Mouse (Mus musculus) hindbrain, embryonic 10.5 days (tissue): ENCODE measurements at regions not wholly inside any gene's neighbourhood (a gene's known extent, or its start where the extent isn't known, plus 50 kb on each side); places are given as distances from the start of the nearest gene placed in this dataset.
"Not testable (repeated sequence)": the region's sequence is repeated elsewhere in the genome, so short reads cannot be mapped to it uniquely, and the experiment has no call there.

ENCODE experiments used
- DNase-seq: peaks from one replicate; pipeline ENCODE4 v3.0.0-alpha.2; 2017; ENCODE audit warnings: low spot score
- H3K27ac ChIP-seq: fragments of 300-500 bp; sonication (generic); 2 replicates; pipeline ENCODE4 v1.5.1; 2016; ENCODE audit warnings: mild to moderate bottlenecking, moderate library complexity
- H3K27me3 ChIP-seq: fragments of 300-500 bp; sonication (generic); 2 replicates; pipeline ENCODE4 v1.6.1; 2016; ENCODE audit warnings: mild to moderate bottlenecking; ENCODE audit not compliant: poor library complexity, insufficient read depth, severe bottlenecking
- H3K36me3 ChIP-seq: fragments of 300-500 bp; sonication (generic); 2 replicates; pipeline ENCODE4 v1.6.1; 2016; ENCODE audit warnings: mild to moderate bottlenecking, moderate library complexity
- H3K4me1 ChIP-seq: fragments of 300-500 bp; sonication (generic); replicated peaks from 2 replicates; pipeline ENCODE4 v1.6.1; 2016; ENCODE audit warnings: mild to moderate bottlenecking
- H3K4me3 ChIP-seq: fragments of 300-500 bp; sonication (generic); 2 replicates; pipeline ENCODE4 v1.5.1; 2016; ENCODE audit warnings: mild to moderate bottlenecking, moderate library complexity
- H3K9me3 ChIP-seq: fragments of 300-500 bp; sonication (generic); 2 replicates; pipeline ENCODE4 v1.6.1; 2016; ENCODE audit warnings: mild to moderate bottlenecking, moderate library complexity
- WGBS: fragments of 180-500 bp; shearing (Covaris S2); methylation state at CpG from one replicate; pipeline ENCODE4 v1.1.7; 2016; 5-methylcytosine and 5-hydroxymethylcytosine counted together

- no peaks in the 10 kb centered on the region for H3K27me3 ChIP-seq
- peaks cover 18% of the 10 kb centered on the region for H3K4me1 ChIP-seq
- 91% methylated on average over 3 of the region's 3 CpGs for WGBS
- no peak overlapping the region for H3K27ac ChIP-seq
- DNase-seq: no peak
- H3K36me3 ChIP-seq: no peaks in the 10 kb centered on the region
- H3K9me3 ChIP-seq: no peaks in the 10 kb centered on the region
- H3K4me3 ChIP-seq: no peak overlapping the region
These were observed 470.3 kb upstream of the Sall1 start for GRCm38 (mm10) chr8:89514270-89514669.

- H3K27me3 ChIP-seq: no peaks in the 10 kb centered on the region
- no peak overlapping the region for H3K27ac ChIP-seq
- H3K4me3 ChIP-seq: no peak overlapping the region
- no peak for DNase-seq
- no peaks in the 10 kb centered on the region for H3K36me3 ChIP-seq
- WGBS: 56% methylated on average over 6 of the region's 6 CpGs
- peaks cover 4% of the 10 kb centered on the region; the same call in 1 of the 2 replicates for H3K4me1 ChIP-seq
- H3K9me3 ChIP-seq: no peaks in the 10 kb centered on the region
These were observed 463.7 kb upstream of the Sall1 start for GRCm38 (mm10) chr8:89507639-89508038.

- Histone ChIP-seq H3K27ac (no peak overlapping the region), H3K36me3 (no peaks in the 10 kb centered on the region), H3K4me3 (no peak overlapping the region), H3K27me3 (no peaks in the 10 kb centered on the region; the same call in 1 of the 2 replicates), H3K9me3 (no peaks in the 10 kb centered on the region), H3K4me1 (peaks cover 7% of the 10 kb centered on the region; the same call in 1 of the 2 replicates)
- no peak for DNase-seq
- WGBS: 74% methylated on average over 4 of the region's 4 CpGs
These were observed 459.7 kb upstream of the Sall1 start for GRCm38 (mm10) chr8:89503545-89504234.

- peaks cover 9% of the 10 kb centered on the region; the same call in 1 of the 2 replicates for H3K4me1 ChIP-seq
- WGBS: 90% methylated on average over 6 of the region's 6 CpGs
- no peak for DNase-seq
- H3K27ac ChIP-seq: no peak overlapping the region
- no peaks in the 10 kb centered on the region for H3K9me3 ChIP-seq
- H3K27me3 ChIP-seq: no peaks in the 10 kb centered on the region; the same call in 1 of the 2 replicates
- H3K36me3 ChIP-seq: no peaks in the 10 kb centered on the region
- no peak overlapping the region for H3K4me3 ChIP-seq
These were observed 459.1 kb upstream of the Sall1 start for GRCm38 (mm10) chr8:89503030-89503429.

GRCm38 (mm10) chr8:89501756-89502155 lies 457.8 kb upstream of the Sall1 start:
- Histone ChIP-seq H3K36me3 (no peaks in the 10 kb centered on the region), H3K4me1 (peaks cover 12% of the 10 kb centered on the region; the same call in 1 of the 2 replicates), H3K27me3 (no peaks in the 10 kb centered on the region; the same call in 1 of the 2 replicates), H3K9me3 (no peaks in the 10 kb centered on the region), H3K4me3 (no peak overlapping the region), H3K27ac (no peak overlapping the region)
- WGBS: 90% methylated on average over 6 of the region's 6 CpGs
- no peak for DNase-seq

- 89% methylated on average over 6 of the region's 6 CpGs for WGBS
- no peaks in the 10 kb centered on the region; the same call in 1 of the 2 replicates for H3K27me3 ChIP-seq
These were observed 455.9 kb upstream of the Sall1 start for GRCm38 (mm10) chr8:89499831-89500230.

GRCm38 (mm10) chr8:89498088-89498695 lies 454.2 kb upstream of the Sall1 start:
- Histone ChIP-seq H3K36me3 (no peaks in the 10 kb centered on the region), H3K9me3 (no peaks in the 10 kb centered on the region), H3K27ac (no peak overlapping the region), H3K27me3 (no peaks in the 10 kb centered on the region; the same call in 1 of the 2 replicates), H3K4me3 (no peak overlapping the region), H3K4me1 (peaks cover 9% of the 10 kb centered on the region; the same call in 1 of the 2 replicates)
- WGBS: 62% methylated on average over 6 of the region's 6 CpGs
- peak; percentile 24 for DNase-seq

More at GRCm38 (mm10) chr8:89499831-89500230, 455.9 kb upstream of the Sall1 start:
- no peak overlapping the region for H3K27ac ChIP-seq
- H3K4me1 ChIP-seq: peaks cover 12% of the 10 kb centered on the region; the same call in 1 of the 2 replicates
- H3K9me3 ChIP-seq: no peaks in the 10 kb centered on the region
- no peak overlapping the region for H3K4me3 ChIP-seq
- no peaks in the 10 kb centered on the region for H3K36me3 ChIP-seq
- DNase-seq: no peak

- no peaks in the 10 kb centered on the region for H3K27me3 ChIP-seq
- H3K27ac ChIP-seq: no peak overlapping the region
- no peaks in the 10 kb centered on the region for H3K36me3 ChIP-seq
- DNase-seq: no peak
- no peaks in the 10 kb centered on the region for H3K4me1 ChIP-seq
- no peaks in the 10 kb centered on the region for H3K9me3 ChIP-seq
- no peak overlapping the region for H3K4me3 ChIP-seq
These were observed 448.4 kb upstream of the Sall1 start for GRCm38 (mm10) chr8:89492336-89492735.

GRCm38 (mm10) chr8:89482481-89482880 lies 438.5 kb upstream of the Sall1 start:
- not testable (repeated sequence) for H3K27ac ChIP-seq, H3K4me3 ChIP-seq, H3K36me3 ChIP-seq, H3K9me3 ChIP-seq, H3K27me3 ChIP-seq, H3K4me1 ChIP-seq, DNase-seq
- WGBS: 57% methylated on average over 1 of the region's 1 CpGs

GRCm38 (mm10) chr8:89476930-89477329 lies 433.0 kb upstream of the Sall1 start:
- DNase-seq: no peak
- Histone ChIP-seq H3K9me3 (no peaks in the 10 kb centered on the region), H3K4me1 (peaks cover 8% of the 10 kb centered on the region), H3K36me3 (no peaks in the 10 kb centered on the region), H3K27ac (no peak overlapping the region), H3K27me3 (no peaks in the 10 kb centered on the region), H3K4me3 (no peak overlapping the region)
- 35% methylated on average over 4 of the region's 4 CpGs for WGBS

GRCm38 (mm10) chr8:89471116-89471515 lies 427.2 kb upstream of the Sall1 start:
- Histone ChIP-seq H3K9me3 (no peaks in the 10 kb centered on the region), H3K27me3 (no peaks in the 10 kb centered on the region), H3K27ac (no peak overlapping the region), H3K4me1 (no peaks in the 10 kb centered on the region), H3K4me3 (no peak overlapping the region), H3K36me3 (no peaks in the 10 kb centered on the region)
- WGBS: 92% methylated on average over 5 of the region's 5 CpGs
- DNase-seq: no peak

- no peaks in the 10 kb centered on the region for H3K9me3 ChIP-seq
- no peaks in the 10 kb centered on the region for H3K27me3 ChIP-seq
- no peak for DNase-seq
- H3K4me3 ChIP-seq: no peak overlapping the region
- H3K4me1 ChIP-seq: no peaks in the 10 kb centered on the region
- H3K27ac ChIP-seq: no peak overlapping the region
- WGBS: 94% methylated on average over 5 of the region's 5 CpGs
- no peaks in the 10 kb centered on the region for H3K36me3 ChIP-seq
These were observed 424.8 kb upstream of the Sall1 start for GRCm38 (mm10) chr8:89468782-89469220.

GRCm38 (mm10) chr8:89465211-89465753 lies 421.3 kb upstream of the Sall1 start:
- Histone ChIP-seq H3K27me3 (no peaks in the 10 kb centered on the region), H3K4me1 (peaks cover 5% of the 10 kb centered on the region; the same call in 1 of the 2 replicates), H3K27ac (no peak overlapping the region), H3K9me3 (no peaks in the 10 kb centered on the region), H3K4me3 (no peak overlapping the region), H3K36me3 (no peaks in the 10 kb centered on the region)
- no peak for DNase-seq
- 88% methylated on average over 13 of the region's 13 CpGs for WGBS
